Mouse (Mus musculus) spleen, postnatal 14 days (tissue): ENCODE measurements at regions not wholly inside any gene's neighbourhood (a gene's known extent, or its start where the extent isn't known, plus 50 kb on each side); places are given as distances from the start of the nearest gene placed in this dataset.

Experiments
- DNase-seq, 2 experiments: peaks; one replicate each; pipeline ENCODE4 v3.0.0; 2021 to 2022; ENCODE audit warnings: low spot score in 2 of 2

DNA sequence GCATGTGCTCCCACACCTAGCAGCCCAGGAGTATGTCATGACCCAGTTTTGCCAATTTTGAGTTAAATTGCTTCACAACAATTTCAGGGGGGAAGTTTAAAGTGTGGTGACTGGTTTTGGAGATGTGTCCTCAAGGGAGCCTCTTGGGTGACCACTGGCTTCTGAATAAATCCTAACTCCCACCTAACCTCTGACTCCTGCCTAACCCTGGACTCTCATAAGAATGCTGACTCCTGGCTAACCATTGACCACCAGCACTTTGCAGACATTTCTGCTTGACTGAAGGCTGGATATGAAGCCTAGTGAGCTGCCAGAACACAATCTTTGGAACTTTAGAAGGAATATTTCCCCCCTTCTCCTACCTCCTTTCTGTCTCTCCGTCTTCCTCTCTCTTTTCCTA is 133.3 kb upstream of the Tmpo start:
- no peak for DNase-seq

DNA sequence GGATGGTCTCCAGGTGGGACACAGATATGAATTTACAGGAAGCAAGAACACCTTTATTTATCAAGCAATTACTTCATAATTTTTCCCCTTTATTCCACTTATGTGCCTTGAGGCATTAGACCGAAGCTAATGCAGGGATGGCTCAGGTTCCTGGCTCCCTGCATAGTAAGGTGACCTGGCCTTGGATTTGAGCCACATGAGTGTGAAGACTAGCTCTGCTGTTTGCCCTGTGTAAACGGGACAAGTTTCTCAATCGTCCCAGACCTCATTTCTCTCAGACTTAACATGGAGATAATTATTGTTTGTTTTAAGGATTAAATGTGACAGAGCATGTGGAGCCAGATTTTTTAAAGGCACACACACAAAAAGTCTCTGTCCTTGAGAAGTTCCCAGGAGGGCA is 132.2 kb upstream of the Tmpo start:
- no peak for DNase-seq

DNA sequence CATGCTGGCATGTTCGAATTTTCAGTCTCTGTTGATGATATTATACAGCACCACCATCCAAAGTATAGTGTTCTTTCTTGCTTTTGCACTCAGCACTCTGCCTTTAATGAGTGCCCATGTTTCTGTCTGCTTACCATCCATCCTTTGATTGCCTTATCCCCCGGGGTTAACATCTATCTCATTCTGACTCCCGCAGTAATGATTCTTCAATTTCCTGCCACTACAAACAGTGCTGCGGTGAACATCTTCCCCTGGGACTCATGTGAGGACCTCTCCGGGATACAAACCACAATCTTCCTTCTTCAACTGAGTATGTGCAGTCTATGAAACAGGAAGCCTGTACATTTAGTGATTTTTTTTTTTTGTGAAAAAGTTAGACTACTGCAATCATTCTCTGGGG is 131.8 kb upstream of the Tmpo start:
- no peak for DNase-seq

DNA sequence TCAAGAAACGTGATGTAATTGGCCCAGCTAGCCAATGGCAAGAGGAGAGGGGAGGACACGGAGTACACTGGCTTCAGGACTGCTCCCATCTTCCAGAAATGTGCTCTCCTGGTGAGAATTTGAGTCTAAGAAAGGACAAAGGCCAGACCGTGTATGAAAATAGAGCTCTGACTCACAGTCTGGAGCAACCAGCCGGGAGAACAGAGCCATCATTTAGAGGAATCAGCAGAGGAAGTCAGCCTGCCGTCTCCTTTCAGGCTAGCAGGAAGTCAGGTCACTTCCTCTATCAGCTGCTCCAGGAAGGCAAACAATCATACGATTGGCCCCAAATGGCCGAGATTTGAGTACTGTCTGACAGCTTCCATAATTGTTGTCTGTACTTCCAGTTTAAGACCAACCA is 119.0 kb upstream of the Tmpo start:
- no peak for DNase-seq

DNA sequence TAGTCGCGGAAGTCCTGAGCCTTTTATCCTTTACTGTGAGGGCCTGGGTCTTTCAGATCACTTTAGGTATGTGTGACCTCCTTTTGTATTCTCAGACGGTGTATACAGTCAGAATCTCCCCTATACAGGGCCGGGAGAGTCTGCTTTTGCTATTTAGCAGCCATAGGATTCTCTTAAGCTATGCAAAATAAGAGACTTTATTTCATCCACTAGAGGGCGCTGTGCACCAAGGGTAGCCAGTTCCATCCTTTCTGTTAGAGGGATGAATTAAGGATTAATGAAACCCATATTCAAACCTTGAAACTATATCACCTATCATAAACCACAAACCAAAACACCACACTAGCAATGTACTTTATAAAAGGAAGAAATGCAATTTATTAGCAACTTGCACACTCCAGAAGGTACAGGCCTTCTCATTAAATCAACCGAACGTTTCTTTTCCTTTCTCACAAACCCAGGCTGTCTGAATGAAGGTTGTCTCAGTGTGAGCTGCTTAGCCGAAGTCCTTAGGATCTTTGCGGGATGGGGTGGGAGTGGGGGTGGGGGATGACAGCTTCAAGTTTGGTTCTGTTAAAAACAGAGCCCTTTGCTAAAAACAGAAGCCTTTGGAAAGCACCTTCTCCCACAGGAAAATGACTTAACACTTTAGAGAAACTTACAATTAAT is 116.8 kb upstream of the Tmpo start:
- DNase-seq, result no peak

DNA sequence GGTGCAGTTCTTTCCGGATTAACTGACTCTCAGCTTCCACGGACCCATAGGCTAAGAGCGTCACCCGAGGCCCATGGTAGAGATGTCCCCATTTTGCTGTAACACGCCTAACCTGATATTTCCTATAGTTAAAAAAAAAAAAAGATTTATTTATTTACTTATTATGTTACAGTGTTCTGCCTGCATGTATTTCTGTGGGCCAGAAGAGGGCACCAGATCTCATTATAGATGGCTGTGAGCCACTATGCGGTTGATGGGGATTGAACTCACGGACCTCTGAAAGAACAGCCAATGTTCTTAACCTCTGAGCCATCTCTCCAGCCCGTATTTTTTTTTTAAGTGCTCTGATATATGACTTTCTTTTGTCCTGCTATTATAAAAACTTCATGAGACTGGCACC is 114.2 kb upstream of the Tmpo start:
- DNase-seq, result no peak

DNA sequence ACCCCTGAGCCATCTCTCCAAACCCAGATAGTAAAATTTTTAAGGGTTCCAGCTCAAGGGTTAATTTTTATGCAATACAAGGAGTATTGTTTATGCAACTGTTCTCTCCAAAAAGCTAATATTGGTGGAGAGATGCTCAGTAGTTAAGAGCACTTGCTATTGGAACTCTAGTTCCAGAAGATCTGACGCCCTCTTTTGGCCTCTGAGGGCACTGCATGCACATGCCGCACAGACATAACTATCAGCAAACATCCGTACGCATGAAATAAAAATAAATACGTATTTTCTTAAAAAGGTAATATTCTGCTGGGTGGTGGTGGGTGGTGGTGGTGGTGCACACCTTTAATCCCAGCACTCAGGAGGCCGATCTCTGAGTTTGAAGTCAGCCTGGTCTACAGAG is 112.1 kb upstream of the Tmpo start:
- no peak for DNase-seq

DNA sequence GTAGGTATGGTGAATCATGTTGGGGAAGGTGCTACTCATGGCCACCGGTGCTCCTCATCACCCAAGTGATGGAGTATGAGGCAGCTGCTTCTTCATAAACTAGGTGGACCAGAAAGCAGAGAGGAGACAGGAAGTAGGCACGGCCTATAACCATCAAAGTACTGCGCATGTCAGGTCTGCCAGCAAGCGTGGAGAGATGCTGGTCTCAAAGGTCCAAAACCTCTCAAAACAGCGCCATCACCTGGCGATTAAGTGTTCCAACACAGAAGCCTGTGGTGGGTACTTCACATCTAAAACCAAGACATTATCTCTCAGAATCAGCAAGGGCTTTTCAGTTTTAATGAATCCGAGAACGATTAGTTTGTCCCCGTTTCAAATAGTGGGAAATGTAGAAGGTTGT is 103.1 kb upstream of the Tmpo start:
- DNase-seq, result no peak

DNA sequence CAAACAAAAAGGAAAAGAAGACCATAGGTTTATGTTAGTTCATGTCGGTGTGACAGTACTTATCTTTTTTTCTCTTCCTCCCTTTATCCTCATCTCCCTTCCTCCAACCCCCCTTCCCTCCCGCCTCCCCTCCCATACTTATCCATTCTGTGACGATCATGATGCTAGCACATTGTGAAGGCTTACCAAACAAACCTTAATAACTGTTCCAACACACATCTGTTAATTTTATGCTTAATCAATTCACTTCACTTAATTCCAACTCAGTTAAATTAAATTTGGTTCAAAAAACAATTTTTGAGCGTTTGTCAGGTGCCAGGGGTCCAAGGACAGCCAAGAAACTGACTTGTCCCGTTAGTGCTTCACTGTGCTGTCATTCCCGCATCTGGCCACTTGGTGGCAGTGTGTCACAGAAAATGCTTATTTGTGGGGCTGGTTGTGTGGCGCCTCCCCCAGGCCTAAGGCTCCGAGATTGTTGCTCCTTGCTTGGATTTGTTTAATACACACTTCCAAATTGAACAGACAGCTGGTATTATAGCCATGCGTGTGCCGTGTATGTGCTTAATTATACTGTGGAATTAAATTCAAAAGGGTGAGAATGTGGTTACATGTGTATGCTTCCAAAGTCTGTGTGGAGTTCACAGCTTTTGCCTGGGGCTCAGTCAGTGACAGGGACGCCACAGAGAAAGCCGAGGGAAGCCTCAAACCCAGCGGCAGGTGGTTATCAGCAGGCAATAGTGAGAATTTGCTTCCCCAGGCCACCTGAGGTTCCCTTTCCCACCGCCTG is 90.0 kb upstream of the Tmpo start:
- DNase-seq, result peak; percentile 66 to 80

DNA sequence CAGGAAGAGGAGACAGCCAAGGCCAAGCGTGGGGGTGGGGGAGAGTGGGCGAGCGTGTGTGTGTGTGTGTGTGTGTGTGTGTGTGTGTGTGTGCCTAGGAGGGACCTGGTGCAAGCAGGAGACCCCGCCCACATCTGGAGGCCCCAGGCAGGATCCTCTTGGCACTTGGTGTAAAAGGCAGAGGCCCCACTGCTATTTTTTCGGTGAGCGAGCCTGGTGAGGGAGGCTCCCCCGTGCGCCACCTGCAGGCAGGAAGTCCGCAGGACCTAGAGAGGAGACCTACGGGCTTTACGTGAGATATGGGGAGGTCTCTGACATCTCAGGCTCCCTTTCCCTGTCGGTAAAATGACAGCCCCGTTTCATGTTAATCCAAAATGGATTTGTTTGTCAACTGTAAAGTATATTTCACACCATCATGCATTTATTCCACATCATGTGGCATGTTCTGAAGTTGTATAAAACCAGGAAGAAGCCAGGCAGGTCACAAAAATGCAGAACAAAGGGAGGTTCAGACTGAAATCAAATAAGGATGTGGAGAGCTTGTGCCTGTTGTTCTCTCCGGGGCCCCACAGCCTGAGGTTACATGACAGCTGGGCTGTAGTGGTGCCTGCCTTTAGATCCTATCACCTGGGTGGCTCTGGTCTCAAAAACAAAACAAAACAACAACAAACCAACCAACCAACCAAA is 89.3 kb upstream of the Tmpo start:
- DNase-seq, result peak; percentile 60 to 72

DNA sequence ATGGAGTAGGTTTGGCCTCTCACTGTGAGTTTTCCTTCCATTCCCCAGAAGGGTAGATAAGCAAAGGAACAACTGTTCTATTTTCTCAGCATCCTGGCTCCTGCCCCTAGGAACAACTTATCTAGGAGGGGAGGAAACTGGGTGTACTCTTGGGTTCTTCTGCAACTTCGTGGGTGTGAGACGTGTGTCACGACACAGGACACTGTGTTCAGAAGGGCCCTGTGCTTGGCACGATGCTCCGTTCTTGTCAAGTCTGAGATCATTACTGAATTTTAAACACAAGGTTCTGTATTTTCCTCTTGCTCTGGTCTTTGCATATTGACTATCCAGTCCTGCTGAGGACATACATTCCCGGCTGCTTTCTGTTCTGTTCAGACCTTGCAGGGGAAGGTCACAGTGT is 86.8 kb upstream of the Tmpo start:
- no peak for DNase-seq

DNA sequence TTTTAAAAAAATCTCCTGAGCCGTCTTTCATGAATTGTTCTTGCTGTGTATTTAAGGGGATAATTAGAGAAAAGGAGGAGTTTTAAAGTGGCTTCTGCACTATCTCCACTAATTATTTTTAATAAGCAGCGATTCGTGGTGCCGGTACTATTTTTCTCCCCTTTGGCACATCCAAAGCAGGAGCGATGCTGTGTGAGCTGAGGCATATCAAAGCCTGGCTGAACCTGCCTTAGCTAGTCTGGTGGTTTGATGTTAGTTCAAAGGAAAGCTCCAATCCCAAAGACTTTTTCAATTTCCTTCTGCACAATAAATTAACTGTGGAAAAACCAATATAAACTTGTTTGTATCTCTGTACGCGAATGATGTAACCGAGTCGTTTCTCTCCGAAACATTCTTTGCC is 79.3 kb upstream of the Tmpo start:
- no peak for DNase-seq

DNA sequence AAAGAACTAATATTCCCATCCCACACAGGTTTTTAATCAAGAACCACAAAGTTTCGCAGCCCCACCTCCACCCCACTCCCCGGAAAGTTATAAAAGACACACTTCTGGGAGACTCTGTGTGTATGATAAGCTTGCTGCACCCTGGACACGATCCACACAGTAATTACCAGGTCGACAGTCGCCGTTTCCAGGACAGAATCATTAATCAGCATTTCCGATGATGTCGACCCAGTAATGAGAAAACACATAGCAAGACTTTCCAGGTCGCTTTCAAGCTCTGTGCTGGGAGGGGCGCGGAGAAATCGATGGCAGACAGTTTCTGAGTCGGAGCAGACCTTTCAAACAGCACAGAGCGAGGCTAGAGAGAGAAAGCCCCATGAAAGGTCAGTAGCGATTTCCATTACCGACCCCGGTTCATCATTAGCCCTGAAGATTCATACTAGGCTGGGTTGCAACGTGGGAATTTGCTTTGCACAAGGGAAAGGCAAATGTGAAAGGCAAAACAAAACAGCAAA is 68.6 kb upstream of the Tmpo start:
- DNase-seq, result no peak

DNA sequence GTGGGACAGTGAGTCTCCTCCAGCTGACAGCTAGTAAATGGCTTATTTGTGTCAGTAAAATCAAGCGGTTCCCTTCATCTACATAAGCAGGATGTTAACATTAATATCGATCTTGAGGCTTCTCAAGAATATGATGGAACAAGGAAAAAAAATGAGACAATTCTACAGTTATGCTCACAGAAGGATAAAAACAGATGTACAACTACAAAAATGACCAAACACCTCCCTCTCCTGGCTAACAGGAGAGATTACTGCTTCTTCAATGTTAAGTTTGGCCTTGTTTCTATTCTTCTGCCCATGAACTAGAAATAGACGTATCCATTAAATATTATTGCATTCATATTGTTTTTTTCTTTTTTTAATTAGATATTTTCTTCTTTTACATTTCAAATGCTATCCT is 63.2 kb upstream of the Tmpo start:
- DNase-seq, result no peak

DNA sequence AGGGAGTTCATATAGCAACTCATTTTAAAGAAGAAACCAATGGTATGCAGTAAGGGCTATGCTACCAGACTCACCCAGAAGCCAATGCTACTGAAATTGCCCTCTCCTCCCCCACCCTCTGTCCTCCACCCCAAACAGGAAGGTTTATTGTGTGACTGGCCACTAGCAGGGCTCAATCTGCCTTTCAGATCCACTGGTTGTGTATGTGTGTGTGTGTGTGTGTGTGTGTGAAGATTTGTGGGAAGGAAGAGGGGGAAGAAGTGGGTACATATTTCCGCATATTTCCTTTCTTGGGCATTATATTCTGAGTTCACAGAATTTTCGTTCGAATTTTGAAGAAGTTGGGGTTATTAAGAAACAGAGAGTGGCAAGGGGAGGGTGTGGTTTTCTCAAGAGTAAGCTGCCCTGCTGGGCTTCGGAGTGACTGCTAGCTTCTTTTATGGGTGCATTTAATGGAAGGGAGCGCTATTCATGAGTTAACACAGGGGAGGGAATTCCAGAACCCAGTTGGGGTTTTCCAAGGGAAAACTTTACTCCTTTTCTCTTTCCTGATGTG is 61.5 kb upstream of the Tmpo start:
- no peak for DNase-seq

DNA sequence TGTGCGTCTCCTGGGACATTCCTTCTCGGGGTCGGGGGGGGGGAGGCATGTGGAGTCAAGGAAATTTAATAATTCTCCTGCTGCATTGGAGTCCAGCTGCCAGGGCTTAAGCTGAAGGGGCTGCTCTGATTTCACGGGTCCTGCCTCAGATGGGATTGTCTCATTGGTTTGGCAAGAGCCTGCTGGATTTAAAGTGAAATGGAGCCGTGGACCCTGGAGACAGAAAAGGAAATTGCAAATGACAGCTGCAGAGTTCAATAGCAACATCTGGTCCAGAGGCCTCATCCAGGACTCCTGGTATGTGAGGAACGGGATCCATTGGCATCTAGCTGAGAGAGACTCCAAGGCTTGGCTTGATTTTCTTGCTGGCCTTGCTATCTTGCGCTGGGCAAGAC is 60.5 kb upstream of the Tmpo start:
- no peak for DNase-seq

DNA sequence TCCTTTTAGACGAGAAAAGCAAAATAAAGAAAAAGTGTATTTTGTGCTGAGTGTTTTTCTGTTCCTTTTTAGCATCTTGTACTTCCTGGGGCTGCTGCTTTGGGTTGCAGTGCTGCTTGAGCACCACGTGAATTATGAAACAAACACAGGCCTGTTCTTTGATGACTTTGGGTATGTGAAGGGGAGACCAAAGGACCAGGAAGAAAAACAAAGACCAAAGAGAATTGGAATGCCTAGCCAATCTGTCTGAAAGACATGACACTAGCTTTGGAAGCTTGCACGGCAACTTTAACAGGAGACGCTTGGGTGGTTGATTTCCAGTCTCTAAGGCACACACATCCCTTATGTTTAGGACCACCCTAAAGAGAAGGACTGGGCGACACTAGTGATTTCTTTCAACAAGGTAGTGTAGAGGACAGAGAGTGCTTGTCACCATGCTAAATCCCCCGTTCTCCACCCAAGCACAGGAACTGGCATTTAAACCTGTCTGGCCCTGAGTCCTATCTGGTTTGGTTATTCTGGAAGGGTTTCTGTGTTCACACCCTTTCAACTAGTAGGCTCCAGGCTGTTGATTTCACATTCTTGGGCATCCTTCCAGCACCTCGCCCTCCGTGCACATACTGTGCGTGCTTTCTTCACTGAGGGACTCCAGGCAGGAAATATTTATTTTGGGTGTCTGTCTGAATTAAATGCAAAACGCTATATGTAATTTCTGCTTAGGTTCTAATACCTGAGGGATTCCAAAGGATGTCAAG is 59.9 kb upstream of the Tmpo start:
- DNase-seq, result no peak

DNA sequence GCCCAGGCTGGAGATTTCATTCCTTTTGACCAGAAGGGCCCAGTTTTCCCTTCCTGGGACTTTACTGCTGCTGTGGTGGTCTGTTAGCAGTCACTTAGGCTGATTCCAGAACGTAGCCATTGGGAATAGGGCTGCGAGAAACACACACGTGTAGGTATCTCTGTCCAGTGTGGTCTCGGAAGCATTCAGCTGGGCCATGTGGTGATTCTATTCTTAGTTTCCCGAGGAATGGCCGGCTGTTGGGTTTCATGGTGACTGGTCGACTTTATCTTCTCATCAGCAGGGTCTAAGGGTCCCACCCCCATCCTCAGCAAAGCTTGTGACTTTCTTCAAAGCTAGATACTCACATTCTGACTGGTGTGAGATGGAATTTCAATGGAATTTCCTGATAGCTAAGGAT is 59.2 kb upstream of the Tmpo start:
- no peak for DNase-seq

DNA sequence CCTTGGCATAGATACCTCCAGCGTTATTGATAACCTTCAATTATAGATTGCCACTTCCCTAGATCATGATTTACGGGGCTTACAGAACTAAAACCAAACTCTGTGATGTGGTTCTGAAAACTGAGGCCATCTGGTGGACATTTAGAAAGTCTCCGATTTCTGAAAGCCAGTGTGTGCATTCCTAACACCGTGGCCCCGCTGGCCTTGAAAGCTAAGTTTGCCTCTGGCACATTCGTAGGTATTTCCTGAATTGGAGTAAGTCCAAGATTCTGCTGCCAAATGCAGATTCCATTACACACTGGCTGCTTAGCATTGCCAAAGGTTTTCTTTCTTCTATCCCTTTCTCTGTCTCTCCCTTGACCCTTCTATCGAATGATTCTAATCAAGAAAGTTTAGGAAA is 55.7 kb upstream of the Tmpo start:
- DNase-seq, result no peak

DNA sequence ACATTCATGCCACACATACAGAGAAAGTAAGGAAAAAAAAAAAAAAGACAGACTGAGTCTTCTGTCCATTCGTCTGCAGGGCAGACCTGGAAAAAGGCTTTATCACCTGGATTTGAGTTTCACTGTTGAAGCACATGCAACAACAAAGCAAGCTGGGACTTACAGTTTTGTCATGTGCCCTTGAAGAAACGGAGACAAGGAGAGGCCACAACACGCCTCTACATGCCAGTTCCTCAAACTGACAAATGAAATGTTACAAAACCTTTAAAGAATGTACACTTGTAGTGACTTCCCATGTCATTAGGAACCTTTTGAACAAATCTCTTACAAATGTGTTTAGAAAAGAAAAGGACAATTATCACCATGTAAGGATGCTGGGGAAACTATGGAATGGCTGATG is 53.6 kb upstream of the Tmpo start:
- DNase-seq, result no peak
